Mouse (Mus musculus) heart, embryonic 11.5 days (tissue): ENCODE measurements around the gene Sgca. TPM values are rescaled to one million over a fixed set of nuclear protein-coding genes. Genes with fewer than 3 reads are reported as not detected.
A peak's percentile ranks its signal among the peaks of the same experiment; 100 is the strongest.

ENCODE experiments used
- ATAC-seq: fragments of 200-750 bp; cut with Nextera tagmentation; replicated peaks from 2 replicates; pipeline ENCODE4 v1.8.0; 2017; ENCODE audit warnings: moderate library complexity; ENCODE audit not compliant: insufficient number of reproducible peaks, low FRiP score, low TSS enrichment
- H3K27ac ChIP-seq: fragments of 300-500 bp; sonication (generic); 2 replicates; pipeline ENCODE4 v1.5.1; 2014; ENCODE audit warnings: mild to moderate bottlenecking, low read depth, low read length
- H3K27me3 ChIP-seq: fragments of 300-500 bp; sonication (generic); 2 replicates; pipeline ENCODE4 v1.6.1; 2014; ENCODE audit warnings: mild to moderate bottlenecking, low read length, mixed read lengths; ENCODE audit not compliant: control insufficient read depth, insufficient read depth
- H3K36me3 ChIP-seq: fragments of 300-500 bp; sonication (generic); 2 replicates; pipeline ENCODE4 v1.6.1; 2014; ENCODE audit warnings: mild to moderate bottlenecking, low read length, moderate library complexity, mixed read lengths; ENCODE audit not compliant: control insufficient read depth, insufficient read depth
- H3K4me1 ChIP-seq: fragments of 300-500 bp; sonication (generic); 2 replicates; pipeline ENCODE4 v1.6.1; 2014; ENCODE audit warnings: low read length; ENCODE audit not compliant: control insufficient read depth, insufficient read depth
- H3K4me2 ChIP-seq: fragments of 300-500 bp; sonication (generic); 2 replicates; pipeline ENCODE4 v1.6.1; 2014; ENCODE audit warnings: mild to moderate bottlenecking, moderate library complexity
- H3K4me3 ChIP-seq: fragments of 300-500 bp; sonication (generic); 2 replicates; pipeline ENCODE4 v1.5.1; 2014; ENCODE audit warnings: low read depth, low read length
- H3K9ac ChIP-seq: fragments of 300-500 bp; sonication (generic); 2 replicates; pipeline ENCODE4 v1.6.1; 2014; ENCODE audit warnings: mild to moderate bottlenecking, low read depth, low read length, moderate library complexity
- H3K9me3 ChIP-seq: fragments of 300-500 bp; sonication (generic); replicated peaks from 2 replicates; pipeline ENCODE4 v1.6.1; 2016; ENCODE audit warnings: low read length; ENCODE audit not compliant: control insufficient read depth
- WGBS: fragments of 180-500 bp; shearing (Covaris S2); extraction: QIAGEN DNeasy Blood & Tissue Kit; methylation state at CpG from one replicate; pipeline ENCODE4 v1.1.7; 2014; ENCODE audit not compliant: insufficient replicate concordance; 5-methylcytosine and 5-hydroxymethylcytosine counted together
- polyA plus RNA-seq: library from polyadenylated mRNA; unstranded; fragments of >200 nt; fragmentation: Nextera tagmentation; extraction: Ambion mirVana; gene quantifications from 2 replicates; pipeline ENCODE4 v1.2.1, GENCODE M21; 2014

Sgca gene
- 24.7 and 25.3 TPM in 2 replicates for polyA plus RNA-seq

DNA sequence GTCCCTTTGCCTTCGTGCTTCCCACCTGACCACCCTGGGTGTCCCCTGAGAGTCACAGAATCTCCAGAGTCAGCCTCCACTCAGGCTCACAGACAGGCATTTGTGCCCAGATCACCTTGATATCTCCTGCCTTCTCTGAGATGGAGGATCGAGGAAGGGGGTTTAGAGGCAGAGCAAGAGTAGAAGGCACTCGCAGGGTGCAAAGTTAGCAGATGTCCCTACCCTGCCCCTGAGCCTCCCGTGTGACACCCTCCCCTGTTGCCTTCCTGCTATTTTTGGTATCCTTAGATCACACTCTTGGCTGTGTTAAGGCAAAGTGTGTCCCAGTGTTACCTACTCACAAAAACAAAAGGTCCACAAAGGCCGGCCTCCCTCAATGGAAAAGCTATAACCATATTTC is at the start of gene Sgca:
Gene Sgca (minus strand): TSS at position 129 of the 400 bp plus-strand sequence.
- H3K4me3 ChIP-seq = no peak within 1 kb of the TSS
- peaks cover 31% of the 10 kb centered on the region for H3K4me1 ChIP-seq
- no peak within 1 kb of the TSS for H3K9ac ChIP-seq
- H3K27me3 ChIP-seq = 0 out of 2 replicates have a peak, but pooled peaks cover 3% of the 10 kb centered on the region
- WGBS = 50% methylated on average over 5 of the region's 5 CpGs
- no peaks in the 10 kb centered on the region for H3K9me3 ChIP-seq
- no peak for ATAC-seq
- peak within 1 kb of the TSS; percentile 51; the same call in 1 of the 2 replicates for H3K27ac ChIP-seq
- no peak within 1 kb of the TSS for H3K4me2 ChIP-seq
- H3K36me3 ChIP-seq = no peaks in the 10 kb centered on the region

GRCm38 (mm10) chr11:95025227-95026012 is 49.3 kb upstream of the Sgca start:
- Histone ChIP-seq H3K4me2 (no peak overlapping the region), H3K27me3 (peaks cover 8% of the 10 kb centered on the region), H3K9me3 (no peaks in the 10 kb centered on the region), H3K9ac (no peak overlapping the region), H3K27ac (no peak overlapping the region), H3K36me3 (peaks cover 15% of the 10 kb centered on the region), H3K4me3 (no peak overlapping the region), H3K4me1 (no peaks in the 10 kb centered on the region)
- ATAC-seq = no peak
- WGBS = 90% methylated on average over 11 of the region's 11 CpGs

DNA sequence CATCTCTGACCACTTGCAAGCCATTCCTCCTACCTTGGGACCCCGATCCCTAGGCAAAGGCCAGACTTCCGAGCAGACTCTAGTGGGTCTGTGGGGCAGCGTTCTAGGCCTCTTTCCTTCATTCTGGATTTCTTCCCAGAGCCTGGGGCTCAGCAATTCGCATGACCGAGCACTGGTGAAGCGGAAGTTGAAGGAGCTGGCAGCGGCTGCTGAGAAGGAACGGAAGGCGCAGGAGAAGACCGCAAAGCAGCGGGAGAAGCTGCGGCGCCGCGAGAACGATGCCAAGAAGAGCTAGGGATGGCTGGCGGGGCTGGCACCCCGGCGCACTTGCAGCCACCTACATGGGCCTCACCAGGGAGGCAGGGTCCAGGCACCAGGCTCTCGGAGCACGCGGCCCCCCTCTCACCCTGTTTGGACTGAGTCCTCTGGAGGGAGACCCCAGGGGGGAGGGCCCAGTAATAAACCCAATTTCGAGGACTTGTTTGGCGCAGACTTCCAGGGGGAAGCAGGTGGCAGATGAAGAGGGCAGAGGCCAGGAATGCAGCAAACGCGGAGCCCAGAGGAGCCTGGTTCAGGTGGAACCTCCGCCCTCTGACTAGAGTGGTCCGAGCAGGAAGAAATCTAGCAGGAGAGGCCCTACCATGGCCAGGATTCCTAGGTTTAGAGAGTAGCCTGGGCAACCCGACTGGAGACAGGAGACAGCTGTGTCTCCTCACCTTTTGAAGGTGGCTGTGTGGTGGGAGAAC is 48.5 kb upstream of the Sgca start:
- no peak for ATAC-seq
- Histone ChIP-seq H3K36me3 (peaks cover 19% of the 10 kb centered on the region), H3K4me3 (no peak overlapping the region)

DNA sequence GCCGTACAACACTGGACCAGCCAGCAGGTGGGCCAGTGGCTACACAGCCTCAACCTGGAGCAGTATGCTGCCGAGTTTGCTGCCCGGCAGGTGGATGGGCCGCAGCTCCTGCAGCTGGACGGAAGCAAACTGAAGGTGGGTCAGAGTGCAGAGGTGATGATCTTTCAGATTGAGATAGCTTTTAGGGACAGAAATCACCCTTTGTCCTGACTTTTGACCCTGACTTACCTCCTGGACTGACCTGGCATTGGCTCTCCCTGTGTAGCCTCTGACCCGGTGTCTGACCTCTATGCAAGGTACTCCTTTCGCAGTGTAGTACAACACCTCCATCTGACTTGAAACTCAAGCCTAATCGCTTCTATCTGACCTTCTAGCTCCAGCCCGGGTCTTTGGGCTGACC is 47.4 kb upstream of the Sgca start:
- no peak overlapping the region for H3K27ac ChIP-seq

More for the DNA sequence above, 48.5 kb upstream of the Sgca start:
- Histone ChIP-seq H3K9ac (no peak overlapping the region), H3K27ac (no peak overlapping the region), H3K4me1 (peaks cover 4% of the 10 kb centered on the region; the same call in 1 of the 2 replicates), H3K27me3 (peaks cover 16% of the 10 kb centered on the region), H3K4me2 (no peak overlapping the region), H3K9me3 (no peaks in the 10 kb centered on the region)
- 68% methylated on average over 29 of the region's 29 CpGs for WGBS

DNA sequence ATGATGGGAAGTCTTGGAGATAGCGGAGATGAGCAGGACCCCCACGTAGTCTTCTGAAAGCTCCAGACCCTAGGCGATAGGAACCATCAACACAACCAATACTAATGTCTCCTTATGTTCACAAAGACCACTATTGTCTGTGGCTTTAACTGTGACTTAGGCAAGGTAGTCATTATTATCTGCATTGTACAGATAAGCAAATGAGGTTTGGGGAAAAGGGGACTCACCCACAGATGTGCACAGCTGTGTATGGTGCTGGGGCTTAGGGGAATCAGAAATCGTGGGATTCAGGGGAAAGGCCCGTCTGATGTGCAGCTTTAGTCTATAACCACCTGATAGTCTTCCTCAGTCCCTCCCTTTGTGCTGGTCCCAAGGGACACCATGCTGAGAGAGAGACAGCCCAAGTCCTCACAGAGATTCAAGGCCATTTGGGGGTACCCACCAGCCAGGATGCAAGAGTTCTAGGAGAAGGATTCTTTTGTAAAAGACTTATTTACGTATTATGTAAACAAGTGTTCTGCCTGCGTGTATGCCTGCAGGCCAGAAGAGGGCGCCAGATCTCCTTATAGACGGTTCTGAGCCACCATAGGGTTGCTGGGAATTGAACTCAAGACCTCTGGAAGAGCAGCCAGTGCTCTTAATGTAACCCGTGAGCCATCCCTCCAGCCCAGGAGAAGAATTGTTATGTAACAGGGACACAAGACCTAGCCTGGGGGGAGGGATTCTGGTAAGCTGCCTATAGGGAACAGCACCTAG is 46.3 kb upstream of the Sgca start:
- H3K9ac ChIP-seq = no peak overlapping the region
- peaks cover 20% of the 10 kb centered on the region for H3K36me3 ChIP-seq
- H3K27me3 ChIP-seq = peaks cover 21% of the 10 kb centered on the region
- H3K4me3 ChIP-seq = no peak overlapping the region
- 73% methylated on average over 10 of the region's 10 CpGs for WGBS
- ATAC-seq = no peak
- peaks cover 5% of the 10 kb centered on the region; the same call in 1 of the 2 replicates for H3K4me1 ChIP-seq
- no peaks in the 10 kb centered on the region for H3K9me3 ChIP-seq
- H3K4me2 ChIP-seq = no peak overlapping the region
- H3K27ac ChIP-seq = no peak overlapping the region

More for the DNA sequence above, 47.4 kb upstream of the Sgca start:
- Histone ChIP-seq H3K4me1 (peaks cover 5% of the 10 kb centered on the region; the same call in 1 of the 2 replicates), H3K36me3 (peaks cover 20% of the 10 kb centered on the region), H3K9me3 (no peaks in the 10 kb centered on the region), H3K9ac (no peak overlapping the region), H3K4me3 (no peak overlapping the region), H3K4me2 (no peak overlapping the region), H3K27me3 (peaks cover 25% of the 10 kb centered on the region)
- 90% methylated on average over 9 of the region's 9 CpGs for WGBS
- no peak for ATAC-seq

DNA sequence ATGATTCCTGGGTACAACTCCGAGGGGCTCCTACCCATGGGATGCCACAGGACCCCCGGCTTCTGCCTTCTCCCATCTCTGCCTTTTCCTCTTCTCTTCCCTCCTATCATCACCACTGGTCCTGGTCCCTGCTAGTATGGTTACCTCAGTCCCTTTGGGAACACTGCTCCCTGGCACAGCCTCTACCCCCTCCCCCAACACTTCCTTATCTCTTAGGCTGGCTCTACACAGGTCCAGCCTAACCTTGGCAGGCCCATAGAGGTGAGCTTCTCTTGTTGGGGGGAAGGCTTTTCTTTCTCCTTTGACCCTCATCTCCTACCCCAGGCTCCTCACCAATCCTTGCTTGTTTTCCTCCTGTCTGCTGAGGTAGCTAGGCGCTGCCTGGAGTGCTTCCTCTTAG is 39.4 kb upstream of the Sgca start:
- H3K4me3 ChIP-seq = no peak overlapping the region
- peak overlapping the region; percentile 39; the same call in 1 of the 2 replicates for H3K9ac ChIP-seq
- H3K4me2 ChIP-seq = peak overlapping the region; percentile 31
- ATAC-seq = no peak
- peaks cover 20% of the 10 kb centered on the region for H3K27me3 ChIP-seq
- 53% methylated on average over 3 of the region's 3 CpGs for WGBS
- peaks cover 29% of the 10 kb centered on the region for H3K4me1 ChIP-seq
- H3K9me3 ChIP-seq = no peaks in the 10 kb centered on the region
- H3K27ac ChIP-seq = no peak overlapping the region
- H3K36me3 ChIP-seq = 0 out of 2 replicates have a peak, but pooled peaks cover 5% of the 10 kb centered on the region

DNA sequence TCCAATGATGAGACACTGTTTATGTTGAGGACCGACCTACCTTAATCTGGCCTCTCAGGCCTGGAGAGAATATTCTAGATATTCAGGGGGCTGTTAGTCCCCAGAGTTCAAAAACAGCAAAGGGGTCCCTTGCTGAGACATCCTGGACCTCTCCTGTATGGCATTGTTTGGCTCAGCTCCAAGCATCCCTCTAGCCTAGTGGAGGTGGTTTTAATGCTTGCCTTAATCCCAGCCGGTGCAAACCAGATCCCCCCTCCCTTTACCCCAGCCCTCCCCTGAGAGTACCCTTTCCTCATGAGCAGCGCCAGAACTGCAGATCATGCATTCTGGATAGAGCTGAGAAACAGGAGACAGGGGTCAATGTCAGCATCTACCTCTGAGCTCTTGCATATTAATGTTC is 36.4 kb upstream of the Sgca start:
- H3K36me3 ChIP-seq = no peaks in the 10 kb centered on the region
- peaks cover 36% of the 10 kb centered on the region for H3K4me1 ChIP-seq
- H3K4me2 ChIP-seq = peak overlapping the region; percentile 44
- no peak for ATAC-seq
- H3K4me3 ChIP-seq = no peak overlapping the region
- no peaks in the 10 kb centered on the region for H3K27me3 ChIP-seq
- no peak overlapping the region for H3K9ac ChIP-seq
- 30% methylated on average over 3 of the region's 3 CpGs for WGBS
- no peaks in the 10 kb centered on the region for H3K9me3 ChIP-seq
- H3K27ac ChIP-seq = peak overlapping the region; percentile 76

DNA sequence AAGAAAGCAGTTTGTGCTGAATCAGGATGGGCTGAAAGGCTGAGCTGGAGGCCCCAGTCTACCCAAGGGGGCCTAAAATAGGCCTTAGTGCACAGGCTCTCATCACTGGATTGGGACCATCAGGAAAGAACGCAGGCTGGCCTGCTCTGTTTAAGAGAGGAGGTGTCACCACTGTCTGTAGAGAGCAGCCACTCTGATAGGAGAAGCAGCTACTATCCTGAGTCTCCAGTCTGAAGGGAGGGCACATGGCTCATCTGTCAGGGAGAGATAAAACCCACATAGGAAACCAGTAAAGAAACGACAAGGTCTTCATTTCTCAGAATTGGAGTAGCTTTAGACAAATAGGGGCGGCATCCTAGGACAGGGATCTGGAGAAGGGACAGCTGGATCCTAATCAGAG is 35.9 kb upstream of the Sgca start:
- Histone ChIP-seq H3K9me3 (no peaks in the 10 kb centered on the region), H3K4me2 (peak overlapping the region; percentile 94), H3K4me1 (peaks cover 35% of the 10 kb centered on the region), H3K36me3 (no peaks in the 10 kb centered on the region), H3K4me3 (peak overlapping the region; percentile 76), H3K9ac (peak overlapping the region; percentile 72; the same call in 1 of the 2 replicates), H3K27ac (peak overlapping the region; percentile 95), H3K27me3 (no peaks in the 10 kb centered on the region)
- ATAC-seq = peak; percentile 88
- 22% methylated on average over 3 of the region's 3 CpGs for WGBS
